Mouse (Mus musculus) macrophage (primary cell): ENCODE results near the gene Ggact. TPM values are rescaled to one million over a fixed set of nuclear protein-coding genes. Genes with fewer than 3 reads are reported as not detected.
A peak's percentile ranks its signal among the peaks of the same experiment; 100 is the strongest.

Source experiments
- H3K27ac ChIP-seq: fragments of 350-480 bp; formaldehyde crosslinking; 2 replicates; pipeline ENCODE4 v1.9.0; 2021
- H3K36me3 ChIP-seq: fragments of 350-480 bp; formaldehyde crosslinking; 2 replicates; pipeline ENCODE4 v1.9.0; 2021; ENCODE audit errors: inconsistent target
- H3K4me3 ChIP-seq: fragments of 350-480 bp; formaldehyde crosslinking; 2 replicates; pipeline ENCODE4 v1.9.0; 2021; ENCODE audit errors: inconsistent target
- H3K79me2 ChIP-seq: fragments of 350-480 bp; formaldehyde crosslinking; 2 replicates; pipeline ENCODE4 v1.9.0; 2021; ENCODE audit errors: inconsistent target
- WGBS: methylation state at CpG from one replicate; pipeline ENCODE4 v1.1.7; 2026; ENCODE audit warnings: inconsistent platforms; ENCODE audit not compliant: missing documents; 5-methylcytosine and 5-hydroxymethylcytosine counted together
- polyA plus RNA-seq: library from polyadenylated mRNA; stranded (reverse); fragments of 250-400 nt; gene quantifications from 3 replicates; pipeline ENCODE4 v1.2.4, GENCODE M21; 2018; ENCODE audit warnings: inconsistent platforms
- total RNA-seq, 78 experiments: library from RNA; depleted of rRNA; stranded (reverse); fragments of 250-400 nt; gene quantifications; 1 replicate in 9 of 78; 2 replicates in 24 of 78; 3 replicates in 43 of 78; 4 replicates in 2 of 78; pipeline ENCODE4 v1.2.4; 2018; ENCODE audit warnings: inconsistent platforms in 56 of 78

The Ggact gene
- total RNA-seq (2018; cell fraction: chromatin; rRNA removed) = 10 to 100 TPM in 7 of 26 experiments, 1 to 10 TPM in 19; 1.6 to 21.9 (median 6.6) TPM
- total RNA-seq (2018; cell fraction: cytosol; rRNA removed) = 10 to 100 TPM in 16 of 26 experiments, 1 to 10 TPM in 10; 8.1 to 21.3 (median 10.7) TPM
- total RNA-seq (2018; cell fraction: nucleus; rRNA removed) = 10 to 100 TPM in 3 of 26 experiments, 1 to 10 TPM in 23; 2.8 to 25.7 (median 5.0) TPM
- 9.9 to 18.0 TPM (median 11.1 TPM) in 3 replicates for polyA plus RNA-seq

- no peak within 1 kb of the TSS for H3K27ac ChIP-seq
These were observed at the start of gene Ggact for GRCm38 (mm10) chr14:122913657-122914056. Ggact (minus strand) TSS chr14:122913757.

GRCm38 (mm10) chr14:122957941-122958340 lies 44.4 kb upstream of the Ggact start:
- Histone ChIP-seq H3K79me2 (no peaks in the 10 kb centered on the region), H3K36me3 (no peaks in the 10 kb centered on the region)
- WGBS = 98% methylated on average over 6 of the region's 8 CpGs

More at GRCm38 (mm10) chr14:122913657-122914056, at the start of gene Ggact:
- WGBS = 97% methylated on average over 6 of the region's 6 CpGs
- Histone ChIP-seq H3K4me3 (peak within 1 kb of the TSS; percentile 48), H3K36me3 (no peaks in the 10 kb centered on the region), H3K79me2 (no peaks in the 10 kb centered on the region)

GRCm38 (mm10) chr14:122953331-122953730 lies 39.8 kb upstream of the Ggact start:
- Histone ChIP-seq H3K79me2 (no peaks in the 10 kb centered on the region), H3K4me3 (no peak overlapping the region), H3K27ac (no peak overlapping the region), H3K36me3 (no peaks in the 10 kb centered on the region)
- WGBS = 10% methylated on average over 1 of the region's 1 CpGs

More at GRCm38 (mm10) chr14:122957941-122958340, 44.4 kb upstream of the Ggact start:
- H3K4me3 ChIP-seq = no peak overlapping the region
- no peak overlapping the region for H3K27ac ChIP-seq

- no peaks in the 10 kb centered on the region for H3K36me3 ChIP-seq
- no peaks in the 10 kb centered on the region for H3K79me2 ChIP-seq
- no peak overlapping the region for H3K4me3 ChIP-seq
- H3K27ac ChIP-seq = no peak overlapping the region
- 100% methylated on average over 1 of the region's 1 CpGs for WGBS
These were observed 39.0 kb upstream of the Ggact start for GRCm38 (mm10) chr14:122952556-122952955.

GRCm38 (mm10) chr14:122951676-122952445 lies 38.3 kb upstream of the Ggact start:
- Histone ChIP-seq H3K27ac (no peak overlapping the region), H3K79me2 (no peaks in the 10 kb centered on the region), H3K4me3 (no peak overlapping the region), H3K36me3 (no peaks in the 10 kb centered on the region)
- 55% methylated on average over 5 of the region's 6 CpGs for WGBS

GRCm38 (mm10) chr14:122950915-122951314 lies 37.4 kb upstream of the Ggact start:
- WGBS = 100% methylated on average over 1 of the region's 1 CpGs
- no peaks in the 10 kb centered on the region for H3K79me2 ChIP-seq

GRCm38 (mm10) chr14:122943475-122943853 lies 29.9 kb upstream of the Ggact start:
- Histone ChIP-seq H3K36me3 (no peaks in the 10 kb centered on the region), H3K79me2 (no peaks in the 10 kb centered on the region), H3K4me3 (no peak overlapping the region), H3K27ac (no peak overlapping the region)
- 100% methylated on average over 3 of the region's 3 CpGs for WGBS

More at GRCm38 (mm10) chr14:122950915-122951314, 37.4 kb upstream of the Ggact start:
- H3K27ac ChIP-seq = no peak overlapping the region
- no peaks in the 10 kb centered on the region for H3K36me3 ChIP-seq
- no peak overlapping the region for H3K4me3 ChIP-seq

GRCm38 (mm10) chr14:122942757-122943474 lies 29.4 kb upstream of the Ggact start:
- WGBS = 95% methylated on average over 4 of the region's 4 CpGs
- no peak overlapping the region for H3K4me3 ChIP-seq

GRCm38 (mm10) chr14:122936460-122936859 lies 22.9 kb upstream of the Ggact start:
- WGBS = 93% methylated on average over 1 of the region's 1 CpGs
- Histone ChIP-seq H3K27ac (no peak overlapping the region), H3K79me2 (no peaks in the 10 kb centered on the region), H3K36me3 (no peaks in the 10 kb centered on the region), H3K4me3 (no peak overlapping the region)

More at GRCm38 (mm10) chr14:122942757-122943474, 29.4 kb upstream of the Ggact start:
- H3K79me2 ChIP-seq = no peaks in the 10 kb centered on the region
- no peaks in the 10 kb centered on the region for H3K36me3 ChIP-seq
- H3K27ac ChIP-seq = no peak overlapping the region

- Histone ChIP-seq H3K79me2 (no peaks in the 10 kb centered on the region), H3K4me3 (no peak overlapping the region), H3K36me3 (no peaks in the 10 kb centered on the region), H3K27ac (no peak overlapping the region)
- 96% methylated on average over 5 of the region's 5 CpGs for WGBS
These were observed 6.5 kb upstream of the Ggact start for GRCm38 (mm10) chr14:122920011-122920410.

- Histone ChIP-seq H3K27ac (no peak overlapping the region), H3K79me2 (no peaks in the 10 kb centered on the region), H3K4me3 (no peak overlapping the region), H3K36me3 (no peaks in the 10 kb centered on the region)
- 100% methylated on average over 1 of the region's 1 CpGs for WGBS
These were observed 4.1 kb upstream of the Ggact start for GRCm38 (mm10) chr14:122917676-122918075.

GRCm38 (mm10) chr14:122912812-122913498 lies 602 bp downstream of the Ggact start:
- Histone ChIP-seq H3K27ac (no peak overlapping the region), H3K79me2 (no peaks in the 10 kb centered on the region), H3K4me3 (peak overlapping the region; percentile 48), H3K36me3 (no peaks in the 10 kb centered on the region)
- 2% methylated on average over 47 of the region's 58 CpGs for WGBS

- H3K79me2 ChIP-seq = no peaks in the 10 kb centered on the region
- H3K36me3 ChIP-seq = no peaks in the 10 kb centered on the region
- H3K4me3 ChIP-seq = peak overlapping the region; percentile 48
- 82% methylated on average over 1 of the region's 1 CpGs for WGBS
- no peak overlapping the region for H3K27ac ChIP-seq
These were observed 1.4 kb downstream of the Ggact start for GRCm38 (mm10) chr14:122912137-122912536.

GRCm38 (mm10) chr14:122911265-122911664 lies 2.3 kb downstream of the Ggact start:
- Histone ChIP-seq H3K79me2 (no peaks in the 10 kb centered on the region), H3K4me3 (no peak overlapping the region), H3K36me3 (no peaks in the 10 kb centered on the region), H3K27ac (no peak overlapping the region)
